Mouse (Mus musculus) B cell, adult 67 days (primary cell): Measurements from ENCODE around the gene AC134908.4. TPM values are rescaled to one million over a fixed set of nuclear protein-coding genes. Genes with fewer than 3 reads are reported as not detected.

Experiments used
- total RNA-seq, 2 experiments: library from RNA; stranded (reverse); gene quantifications; 4 replicates each; pipeline ENCODE4 v1.2.4; 2023

Gene AC134908.4
- total RNA-seq: not detected

GRCm38 (mm10) chr17:25795609-25796092 is at the start of gene AC134908.4:
TSS of gene AC134908.4 (minus strand) at chr17:25795659.

GRCm38 (mm10) chr17:25844396-25844901 is 49.0 kb upstream of the AC134908.4 start, which contains the start of gene Rhot2:
TSS of gene Rhot2 (minus strand) at chr17:25844851.

GRCm38 (mm10) chr17:25841117-25841880 is 45.8 kb upstream of the AC134908.4 start, which contains the start of gene Gm20683:
TSS of gene Gm20683 (minus strand) at chr17:25841763.

GRCm38 (mm10) chr17:25837076-25837410 is 41.6 kb upstream of the AC134908.4 start, which contains the start of gene Rhbdl1:
TSS of gene Rhbdl1 (minus strand) at chr17:25837295.

GRCm38 (mm10) chr17:25833291-25833663 is 37.8 kb upstream of the AC134908.4 start, which contains the start of gene Stub1:
TSS of gene Stub1 (minus strand) at chr17:25833404.

GRCm38 (mm10) chr17:25828712-25829557 is 33.5 kb upstream of the AC134908.4 start, which contains the start of gene Jmjd8:
TSS of gene Jmjd8 (plus strand) at chr17:25828867.

GRCm38 (mm10) chr17:25823452-25823851 is 28.0 kb upstream of the AC134908.4 start, which contains the start of gene Wdr24:
TSS of gene Wdr24 (plus strand) at chr17:25823627.

GRCm38 (mm10) chr17:25808789-25809605 is 13.5 kb upstream of the AC134908.4 start, which contains the start of gene Fbxl16:
TSS of gene Fbxl16 (plus strand) at chr17:25809085.

GRCm38 (mm10) chr17:25796951-25797369 is 1.5 kb upstream of the AC134908.4 start, which contains the start of gene Metrn:
TSS of gene Metrn (minus strand) at chr17:25797136.

GRCm38 (mm10) chr17:25792615-25793014 is 2.8 kb downstream of the AC134908.4 start, which contains the start of gene Fam173a:
TSS of gene Fam173a (minus strand) at chr17:25792901.

GRCm38 (mm10) chr17:25786280-25786679 is 9.2 kb downstream of the AC134908.4 start, which contains the start of gene Ccdc78:
TSS of gene Ccdc78 (plus strand) at chr17:25786580.

GRCm38 (mm10) chr17:25785281-25785745 is 10.1 kb downstream of the AC134908.4 start, which contains the start of gene Haghl:
TSS of gene Haghl (minus strand) at chr17:25785673.

GRCm38 (mm10) chr17:25773549-25774120 is 21.8 kb downstream of the AC134908.4 start, which contains the start of gene Narfl:
TSS of gene Narfl (plus strand) at chr17:25773776.

GRCm38 (mm10) chr17:25754241-25754640 is 41.2 kb downstream of the AC134908.4 start, which contains the start of gene Msln:
TSS of gene Msln (minus strand) at chr17:25754378.

Other genes with a start within 250 kb of the AC134908.4 start
- gene Sox8, start 225.0 kb downstream of the AC134908.4 start, total RNA-seq: not detected
- 10 to 100 TPM; 34.5 to 42.6 TPM for gene Lmf1, start 216.6 kb downstream of the AC134908.4 start, total RNA-seq
- gene Gng13, start 78.5 kb downstream of the AC134908.4 start, total RNA-seq: not detected
- 1 to 10 TPM; 6.7 to 8.5 TPM for gene Chtf18, start 68.2 kb downstream of the AC134908.4 start, total RNA-seq
- 1 to 10 TPM; 7.5 to 7.7 TPM for gene Rpusd1, start 68.0 kb downstream of the AC134908.4 start, total RNA-seq
- gene Mslnl, start 59.6 kb downstream of the AC134908.4 start, total RNA-seq: not detected
- 1 to 10 TPM in 1 of 2 experiments, not detected in 1; 1.2 TPM for gene Msln, start 41.3 kb downstream of the AC134908.4 start, total RNA-seq
- gene Narfl, start 21.9 kb downstream of the AC134908.4 start, total RNA-seq: 10 to 100 TPM; 43.3 to 45.9 TPM
- 10 to 100 TPM; 17.7 to 28.0 TPM for gene Haghl, start 10.0 kb downstream of the AC134908.4 start, total RNA-seq
- under 1 TPM in 1 of 2 experiments, not detected in 1; 0.32 TPM for gene Ccdc78, start 9.1 kb downstream of the AC134908.4 start, total RNA-seq
- 10 to 100 TPM; 50.2 to 61.0 TPM for gene Fam173a, start 2.8 kb downstream of the AC134908.4 start, total RNA-seq
- gene Metrn, start 1.5 kb upstream of the AC134908.4 start, total RNA-seq: 10 to 100 TPM; 13.3 to 17.5 TPM
- gene Fbxl16, start 13.4 kb upstream of the AC134908.4 start, total RNA-seq: not detected
- 10 to 100 TPM; 18.9 TPM for gene Wdr24, start 28.0 kb upstream of the AC134908.4 start, total RNA-seq
- 10 to 100 TPM; 31.0 to 35.5 TPM for gene Jmjd8, start 33.2 kb upstream of the AC134908.4 start, total RNA-seq
- gene Stub1, start 37.7 kb upstream of the AC134908.4 start, total RNA-seq: 10 to 100 TPM; 69.1 to 78.8 TPM
- 1 to 10 TPM; 1.8 to 4.8 TPM for gene Rhbdl1, start 41.6 kb upstream of the AC134908.4 start, total RNA-seq
- 1 to 10 TPM; 3.6 to 4.6 TPM for gene Gm20683, start 46.1 kb upstream of the AC134908.4 start, total RNA-seq
- gene Rhot2, start 49.2 kb upstream of the AC134908.4 start, total RNA-seq: 10 to 100 TPM; 77.3 to 80.7 TPM
- gene Wdr90, start 65.8 kb upstream of the AC134908.4 start, total RNA-seq: 10 to 100 TPM; 25.1 to 32.9 TPM
- gene Mcrip2, start 73.1 kb upstream of the AC134908.4 start, total RNA-seq: 1 to 10 TPM; 3.2 to 4.2 TPM
- gene Mettl26, start 79.4 kb upstream of the AC134908.4 start, total RNA-seq: 10 to 100 TPM; 21.0 to 33.3 TPM
- 1 to 10 TPM; 6.7 to 6.9 TPM for gene Wfikkn1, start 85.2 kb upstream of the AC134908.4 start, total RNA-seq
- gene Rab40c, start 124.1 kb upstream of the AC134908.4 start, total RNA-seq: 10 to 100 TPM; 27.3 to 37.8 TPM
- 10 to 100 TPM; 84.4 to 92.2 TPM for gene Pigq, start 149.3 kb upstream of the AC134908.4 start, total RNA-seq
- gene Nhlrc4, start 149.3 kb upstream of the AC134908.4 start, total RNA-seq: not detected
- gene A930017K11Rik, start 156.9 kb upstream of the AC134908.4 start, total RNA-seq: not detected
- 10 to 100 TPM; 42.6 to 48.1 TPM for gene Capn15, start 190.1 kb upstream of the AC134908.4 start, total RNA-seq